Mouse (Mus musculus): Measurements from ENCODE around the gene C330007P06Rik.

GRCm38 (mm10) chrX:36825032-36825431, 48.9 kb downstream of the C330007P06Rik start:
- TF ChIP-seq CTCF (IDR thresholded peaks at IDR 0.05; ENCODE audit: borderline replicate concordance, control insufficient read depth, extremely low read depth, insufficient read depth, low read length, poor library complexity) = no peak
- no peak for TF ChIP-seq POLR2A (IDR thresholded peaks at IDR 0.05; ENCODE audit: control insufficient read depth, extremely low read depth, insufficient read depth, low read length, poor library complexity)
